Mouse (Mus musculus): ENCODE results near the gene Krtcap3.

DNA sequence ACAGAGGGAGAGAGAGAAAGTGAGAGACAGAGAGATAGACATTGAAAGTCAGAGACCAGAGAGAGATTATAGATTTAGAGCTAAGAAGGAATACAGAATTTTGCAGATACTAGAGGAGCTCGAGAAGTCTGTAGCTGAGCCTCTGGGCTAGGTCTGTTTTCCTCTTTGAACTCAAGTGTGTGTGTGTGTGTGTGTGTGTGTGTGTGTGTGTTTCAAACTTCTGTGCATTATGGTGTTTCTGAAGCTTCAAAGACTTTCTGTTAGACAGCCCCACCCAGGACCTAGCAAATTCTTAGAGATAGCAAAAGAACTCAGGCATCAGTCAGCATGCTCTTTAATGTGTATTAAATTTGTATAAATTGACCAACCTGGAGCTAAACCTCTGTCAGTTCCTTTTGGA is 24.9 kb upstream of the Krtcap3 start:
- no peak for TF ChIP-seq CTCF (IDR thresholded peaks at IDR 0.05; ENCODE audit: control insufficient read depth, insufficient read depth, low read length)
- TF ChIP-seq POLR2A (IDR thresholded peaks at IDR 0.05; ENCODE audit: borderline replicate concordance, control insufficient read depth, low read depth, low read length), result no peak

All from bone marrow, adult 2 months (tissue).